Mouse (Mus musculus): ENCODE results near the gene Abi1. TPM values are rescaled to one million over a fixed set of nuclear protein-coding genes. Genes with fewer than 3 reads are reported as not detected.
A peak's percentile ranks its signal among the peaks of the same experiment; 100 is the strongest.

Gene Abi1
- polyA plus RNA-seq, 1 experiment from 2014 or later = 20.9 TPM

DNA sequence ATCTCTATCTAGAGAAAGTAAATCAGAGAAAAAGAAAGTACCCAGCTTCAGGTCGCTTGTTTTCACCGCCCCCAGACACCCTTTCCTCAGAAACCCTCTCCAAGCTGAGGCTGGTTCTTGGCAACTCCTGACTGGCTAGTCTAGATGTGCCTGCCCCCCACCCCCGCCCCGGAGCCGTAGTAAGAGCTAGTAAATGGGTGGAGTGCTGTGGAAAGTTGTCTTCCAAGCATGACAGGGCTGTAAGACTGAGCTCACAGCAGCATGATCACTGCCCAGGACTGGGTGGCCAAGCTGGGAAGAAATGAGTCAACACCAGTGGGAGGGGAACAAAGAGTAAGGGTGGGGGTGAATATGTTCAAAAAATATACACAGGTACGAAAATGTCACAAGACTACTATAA, 33.8 kb downstream of the Abi1 start:
- H3K27ac ChIP-seq (ENCODE audit: low read length) = no peak overlapping the region
- no peaks in the 10 kb centered on the region; the same call in 1 of the 2 replicates for H3K4me1 ChIP-seq (ENCODE audit: control insufficient read depth, low read depth, low read length)
- no peaks in the 10 kb centered on the region for H3K27me3 ChIP-seq (ENCODE audit: control insufficient read depth, insufficient read depth, low read depth, low read length)
- peaks cover 2% of the 10 kb centered on the region for H3K36me3 ChIP-seq (ENCODE audit: control insufficient read depth, insufficient read depth)
- no peaks in the 10 kb centered on the region for H3K9me3 ChIP-seq (replicated peaks; ENCODE audit: control insufficient read depth, low read length)
- H3K4me2 ChIP-seq (ENCODE audit: low read depth, low read length) = no peak overlapping the region
- no peak overlapping the region for H3K4me3 ChIP-seq (ENCODE audit: low read depth, low read length)
- no peak overlapping the region for H3K9ac ChIP-seq (ENCODE audit: low read depth, low read length)
- WGBS (ENCODE audit: insufficient replicate concordance) = 54% methylated on average over 6 of the region's 6 CpGs
- ATAC-seq (ENCODE audit: low read depth) = no peak

DNA sequence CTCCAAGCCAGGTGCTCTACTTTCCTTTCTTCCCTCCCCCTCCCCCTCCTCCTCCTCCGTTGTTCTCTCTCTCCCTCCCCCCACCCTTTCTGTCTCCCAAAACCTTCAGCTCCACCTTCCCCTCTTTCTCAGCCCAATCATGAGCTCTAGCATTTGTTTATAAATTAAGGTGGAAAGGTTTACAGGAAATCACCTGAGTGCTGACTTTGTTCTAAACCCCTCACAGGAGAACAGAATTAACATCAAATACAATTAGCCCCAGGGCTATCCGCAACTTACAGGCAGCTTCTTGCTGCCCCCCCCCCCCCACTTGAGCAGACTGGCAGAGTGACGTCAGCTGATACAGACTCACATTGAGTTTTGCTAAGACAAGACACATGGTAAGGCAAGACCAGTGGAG, 37.4 kb downstream of the Abi1 start:
- H3K9me3 ChIP-seq (replicated peaks; ENCODE audit: control insufficient read depth, low read length) = no peaks in the 10 kb centered on the region
- H3K4me3 ChIP-seq (ENCODE audit: low read depth, low read length) = no peak overlapping the region
- H3K27me3 ChIP-seq (ENCODE audit: control insufficient read depth, insufficient read depth, low read depth, low read length) = no peaks in the 10 kb centered on the region
- WGBS (ENCODE audit: insufficient replicate concordance) = 71% methylated on average over 3 of the region's 3 CpGs
- H3K36me3 ChIP-seq (ENCODE audit: control insufficient read depth, insufficient read depth) = peaks cover 1% of the 10 kb centered on the region
- H3K4me1 ChIP-seq (ENCODE audit: control insufficient read depth, low read depth, low read length) = peaks cover 11% of the 10 kb centered on the region
- no peak overlapping the region for H3K27ac ChIP-seq (ENCODE audit: low read length)
- no peak overlapping the region for H3K4me2 ChIP-seq (ENCODE audit: low read depth, low read length)
- ATAC-seq (ENCODE audit: low read depth) = no peak
- H3K9ac ChIP-seq (ENCODE audit: low read depth, low read length) = no peak overlapping the region

DNA sequence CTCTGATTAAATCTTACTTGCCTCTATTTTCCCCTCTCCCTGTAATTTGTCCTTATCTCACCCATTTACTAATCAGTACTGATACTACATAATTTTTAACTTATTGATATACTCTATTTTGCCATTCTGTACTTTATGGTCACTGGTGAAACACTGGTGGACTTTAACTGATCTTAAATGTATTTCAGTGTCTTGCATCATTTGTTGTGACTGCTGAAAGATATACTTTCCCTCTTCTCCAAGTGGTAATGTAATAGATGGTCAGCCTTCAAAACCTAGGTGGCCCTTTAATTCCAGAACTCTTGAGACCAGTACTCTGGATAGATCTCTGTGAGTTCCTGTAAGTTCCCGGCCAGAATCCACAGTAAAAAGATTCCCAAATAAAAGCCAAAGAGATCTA, 40.4 kb downstream of the Abi1 start:
- WGBS (ENCODE audit: insufficient replicate concordance) = 68% methylated on average over 1 of the region's 1 CpGs
- H3K9ac ChIP-seq (ENCODE audit: low read depth, low read length) = no peak overlapping the region
- H3K27me3 ChIP-seq (ENCODE audit: control insufficient read depth, insufficient read depth, low read depth, low read length) = no peaks in the 10 kb centered on the region
- no peaks in the 10 kb centered on the region for H3K9me3 ChIP-seq (replicated peaks; ENCODE audit: control insufficient read depth, low read length)
- H3K4me2 ChIP-seq (ENCODE audit: low read depth, low read length) = no peak overlapping the region
- H3K36me3 ChIP-seq (ENCODE audit: control insufficient read depth, insufficient read depth) = no peaks in the 10 kb centered on the region
- no peak for ATAC-seq (ENCODE audit: low read depth)
- no peak overlapping the region for H3K4me3 ChIP-seq (ENCODE audit: low read depth, low read length)
- no peak overlapping the region for H3K27ac ChIP-seq (ENCODE audit: low read length)
- H3K4me1 ChIP-seq (ENCODE audit: control insufficient read depth, low read depth, low read length) = peaks cover 11% of the 10 kb centered on the region

DNA sequence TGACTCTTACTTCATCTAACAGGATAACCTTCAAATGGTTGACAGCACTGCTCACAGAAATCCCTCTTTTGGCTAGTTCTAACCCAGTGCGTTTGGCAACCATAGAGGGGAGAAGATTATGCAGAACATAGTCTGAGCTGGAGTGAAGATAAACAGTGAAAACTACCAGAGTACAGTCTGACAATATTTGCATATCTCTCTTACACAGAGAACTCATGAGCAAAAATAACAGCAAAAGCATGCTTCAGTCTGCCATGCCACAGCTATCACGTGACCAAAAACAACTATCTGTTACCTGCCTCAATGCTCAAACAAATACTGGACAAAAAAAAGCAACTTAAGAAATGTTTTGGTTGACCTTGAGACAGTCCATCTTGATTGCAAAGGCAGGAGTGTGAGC, 41.2 kb downstream of the Abi1 start:
- peak; percentile 68 for ATAC-seq (ENCODE audit: low read depth)
- no peak overlapping the region for H3K4me3 ChIP-seq (ENCODE audit: low read depth, low read length)
- H3K4me1 ChIP-seq (ENCODE audit: control insufficient read depth, low read depth, low read length) = peaks cover 11% of the 10 kb centered on the region
- 0 out of 2 replicates have a peak overlapping the region, but pooled peaks have one; percentile 14 for H3K27ac ChIP-seq (ENCODE audit: low read length)
- WGBS (ENCODE audit: insufficient replicate concordance) = 13% methylated on average over 2 of the region's 2 CpGs
- H3K9me3 ChIP-seq (replicated peaks; ENCODE audit: control insufficient read depth, low read length) = no peaks in the 10 kb centered on the region
- H3K27me3 ChIP-seq (ENCODE audit: control insufficient read depth, insufficient read depth, low read depth, low read length) = no peaks in the 10 kb centered on the region
- H3K9ac ChIP-seq (ENCODE audit: low read depth, low read length) = no peak overlapping the region
- H3K4me2 ChIP-seq (ENCODE audit: low read depth, low read length) = no peak overlapping the region
- H3K36me3 ChIP-seq (ENCODE audit: control insufficient read depth, insufficient read depth) = peaks cover 4% of the 10 kb centered on the region; the same call in 1 of the 2 replicates

DNA sequence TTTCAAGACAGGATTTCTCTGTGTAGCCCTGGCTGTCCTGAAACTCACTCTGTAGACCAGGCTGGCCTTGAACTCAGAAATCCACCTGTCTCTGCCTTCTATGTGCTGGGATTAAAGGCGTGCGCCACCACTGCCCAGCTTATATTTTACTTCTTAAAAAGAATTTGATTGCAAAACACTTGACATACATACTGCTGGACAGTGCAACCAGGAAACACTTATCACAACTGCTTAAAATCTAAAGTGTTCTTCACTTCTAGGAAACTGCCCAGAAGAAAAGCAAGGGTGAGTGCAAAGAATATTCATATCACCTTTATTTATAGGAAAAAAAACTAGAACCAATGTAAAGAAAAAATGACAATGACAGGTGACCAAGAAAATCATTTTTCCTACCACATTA, 42.0 kb downstream of the Abi1 start:
- Histone ChIP-seq H3K4me1 (ENCODE audit: control insufficient read depth, low read depth, low read length) (peaks cover 11% of the 10 kb centered on the region), H3K4me3 (ENCODE audit: low read depth, low read length) (no peak overlapping the region), H3K9me3 (replicated peaks; ENCODE audit: control insufficient read depth, low read length) (no peaks in the 10 kb centered on the region), H3K9ac (ENCODE audit: low read depth, low read length) (no peak overlapping the region), H3K36me3 (ENCODE audit: control insufficient read depth, insufficient read depth) (peaks cover 4% of the 10 kb centered on the region; the same call in 1 of the 2 replicates), H3K27me3 (ENCODE audit: control insufficient read depth, insufficient read depth, low read depth, low read length) (no peaks in the 10 kb centered on the region), H3K27ac (ENCODE audit: low read length) (no peak overlapping the region), H3K4me2 (ENCODE audit: low read depth, low read length) (no peak overlapping the region)
- no peak for ATAC-seq (ENCODE audit: low read depth)
- 70% methylated on average over 2 of the region's 2 CpGs for WGBS (ENCODE audit: insufficient replicate concordance)

DNA sequence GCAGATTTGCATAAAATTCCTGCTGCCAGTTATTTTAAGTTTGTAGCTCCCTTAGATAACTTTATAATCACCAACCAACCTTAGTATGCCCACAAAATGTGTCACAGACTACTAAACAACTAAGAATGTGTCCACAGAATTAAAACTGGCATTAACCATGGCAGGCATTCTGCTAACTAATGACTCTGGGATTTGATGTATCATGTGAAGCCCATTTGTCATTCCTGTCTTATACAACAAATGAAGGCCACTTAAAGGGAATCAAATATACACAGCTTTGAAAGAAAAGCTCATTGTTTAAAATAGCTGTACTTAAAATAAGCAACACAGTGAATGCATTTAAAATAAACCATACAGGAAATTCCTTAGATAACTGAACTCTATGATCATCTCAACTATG, 44.0 kb downstream of the Abi1 start:
- no peak overlapping the region for H3K4me3 ChIP-seq (ENCODE audit: low read depth, low read length)
- no peaks in the 10 kb centered on the region for H3K27me3 ChIP-seq (ENCODE audit: control insufficient read depth, insufficient read depth, low read depth, low read length)
- H3K4me1 ChIP-seq (ENCODE audit: control insufficient read depth, low read depth, low read length) = peaks cover 11% of the 10 kb centered on the region
- H3K36me3 ChIP-seq (ENCODE audit: control insufficient read depth, insufficient read depth) = peaks cover 4% of the 10 kb centered on the region; the same call in 1 of the 2 replicates
- H3K9me3 ChIP-seq (replicated peaks; ENCODE audit: control insufficient read depth, low read length) = no peaks in the 10 kb centered on the region
- H3K27ac ChIP-seq (ENCODE audit: low read length) = no peak overlapping the region
- ATAC-seq (ENCODE audit: low read depth) = no peak
- H3K4me2 ChIP-seq (ENCODE audit: low read depth, low read length) = no peak overlapping the region
- H3K9ac ChIP-seq (ENCODE audit: low read depth, low read length) = no peak overlapping the region

DNA sequence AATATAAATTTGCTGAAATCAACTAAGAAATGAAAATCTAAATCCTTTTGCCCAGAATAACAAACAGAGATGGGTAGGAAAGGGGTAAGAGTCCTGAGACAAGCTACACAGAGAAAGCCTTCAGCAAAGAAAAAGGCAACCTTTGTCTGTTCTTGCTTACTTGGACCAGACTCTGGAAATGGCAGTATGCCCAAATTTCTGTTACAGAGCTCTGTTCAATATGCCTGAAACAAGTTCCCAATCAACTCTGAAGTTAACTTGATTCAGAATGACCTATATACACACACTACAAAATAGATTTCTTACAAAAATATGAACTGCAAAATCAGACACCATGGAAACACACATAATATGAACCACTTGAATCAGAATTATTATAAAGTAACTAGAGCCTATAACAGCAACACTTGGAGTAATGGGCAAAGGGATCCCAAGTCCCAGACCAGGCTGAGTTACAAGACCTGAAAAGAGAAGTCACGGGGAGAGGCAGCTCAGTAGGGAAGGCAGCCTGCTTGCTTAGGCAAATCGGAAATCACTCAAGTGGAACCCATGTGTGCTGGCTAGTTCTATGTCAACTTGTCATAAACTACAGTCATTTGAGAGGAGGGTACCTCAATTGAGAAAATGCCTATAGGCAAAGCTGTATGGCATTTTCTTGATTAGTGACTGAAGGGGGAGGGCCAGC, 53.9 kb downstream of the Abi1 start:
- Histone ChIP-seq H3K9ac (ENCODE audit: low read depth, low read length) (no peak overlapping the region), H3K4me2 (ENCODE audit: low read depth, low read length) (no peak overlapping the region), H3K27me3 (ENCODE audit: control insufficient read depth, insufficient read depth, low read depth, low read length) (no peaks in the 10 kb centered on the region), H3K27ac (ENCODE audit: low read length) (no peak overlapping the region), H3K4me1 (ENCODE audit: control insufficient read depth, low read depth, low read length) (peaks cover 2% of the 10 kb centered on the region; the same call in 1 of the 2 replicates), H3K9me3 (replicated peaks; ENCODE audit: control insufficient read depth, low read length) (no peaks in the 10 kb centered on the region), H3K4me3 (ENCODE audit: low read depth, low read length) (no peak overlapping the region), H3K36me3 (ENCODE audit: control insufficient read depth, insufficient read depth) (no peaks in the 10 kb centered on the region)
- no peak for ATAC-seq (ENCODE audit: low read depth)
- WGBS (ENCODE audit: insufficient replicate concordance) = 79% methylated on average over 2 of the region's 2 CpGs

DNA sequence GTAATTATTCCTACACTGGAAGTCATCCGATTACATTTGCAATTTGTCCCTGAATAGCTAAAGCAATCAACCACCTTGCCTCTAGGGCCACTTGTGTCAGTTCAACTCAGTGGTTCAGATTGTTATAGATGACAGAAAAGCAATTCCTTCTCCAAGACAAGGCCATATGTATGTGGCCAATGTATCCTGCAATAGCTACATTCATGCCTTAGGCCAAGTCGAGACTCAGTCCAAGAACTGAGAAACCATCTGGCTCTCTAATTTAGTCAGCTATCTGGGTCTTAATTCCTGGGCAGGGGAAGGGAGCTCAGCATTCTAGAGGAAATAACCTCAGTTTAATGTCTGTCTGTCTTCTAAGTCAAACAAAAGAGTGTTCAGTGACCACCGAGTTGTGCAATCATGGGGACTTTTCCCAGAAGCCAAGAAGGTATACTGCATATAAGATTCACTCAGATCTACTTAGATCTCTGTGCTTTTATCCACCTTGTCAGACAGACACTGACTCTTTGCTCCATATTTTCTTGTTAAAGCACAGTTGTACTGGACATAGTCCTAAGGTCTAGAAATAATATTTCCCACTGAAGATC, 62.6 kb downstream of the Abi1 start:
- WGBS (ENCODE audit: insufficient replicate concordance) = 61% methylated on average over 3 of the region's 3 CpGs

DNA sequence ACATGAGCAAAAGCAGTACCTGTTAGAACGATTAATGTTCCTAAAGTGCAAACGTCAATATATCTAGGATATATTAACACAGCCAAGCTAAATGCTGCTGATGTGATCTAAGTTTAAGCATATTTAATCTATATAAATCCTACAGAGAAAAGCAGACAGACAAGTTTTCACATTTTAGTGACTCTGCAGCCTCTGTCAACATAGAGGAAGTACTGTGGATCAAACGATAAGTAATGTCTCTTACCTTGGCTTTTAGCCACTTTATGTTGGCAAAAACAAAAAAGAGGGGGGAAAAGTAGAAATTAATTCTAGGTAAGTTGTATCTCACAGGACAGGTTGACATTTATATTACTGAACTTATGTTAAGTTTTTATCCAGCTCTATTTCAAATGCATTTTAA, 77.1 kb downstream of the Abi1 start:
- Histone ChIP-seq H3K4me1 (ENCODE audit: control insufficient read depth, low read depth, low read length) (no peaks in the 10 kb centered on the region), H3K27ac (ENCODE audit: low read length) (no peak overlapping the region), H3K4me3 (ENCODE audit: low read depth, low read length) (no peak overlapping the region), H3K36me3 (ENCODE audit: control insufficient read depth, insufficient read depth) (no peaks in the 10 kb centered on the region; the same call in 1 of the 2 replicates), H3K9ac (ENCODE audit: low read depth, low read length) (no peak overlapping the region), H3K27me3 (ENCODE audit: control insufficient read depth, insufficient read depth, low read depth, low read length) (no peaks in the 10 kb centered on the region), H3K4me2 (ENCODE audit: low read depth, low read length) (no peak overlapping the region), H3K9me3 (replicated peaks; ENCODE audit: control insufficient read depth, low read length) (no peaks in the 10 kb centered on the region)
- no peak for ATAC-seq (ENCODE audit: low read depth)
- WGBS (ENCODE audit: insufficient replicate concordance) = 65% methylated on average over 3 of the region's 3 CpGs

More for the DNA sequence above, 62.6 kb downstream of the Abi1 start:
- Histone ChIP-seq H3K9ac (ENCODE audit: low read depth, low read length) (no peak overlapping the region), H3K4me3 (ENCODE audit: low read depth, low read length) (no peak overlapping the region), H3K27ac (ENCODE audit: low read length) (no peak overlapping the region), H3K4me1 (ENCODE audit: control insufficient read depth, low read depth, low read length) (no peaks in the 10 kb centered on the region), H3K27me3 (ENCODE audit: control insufficient read depth, insufficient read depth, low read depth, low read length) (no peaks in the 10 kb centered on the region), H3K36me3 (ENCODE audit: control insufficient read depth, insufficient read depth) (no peaks in the 10 kb centered on the region), H3K4me2 (ENCODE audit: low read depth, low read length) (no peak overlapping the region), H3K9me3 (replicated peaks; ENCODE audit: control insufficient read depth, low read length) (no peaks in the 10 kb centered on the region)
- no peak for ATAC-seq (ENCODE audit: low read depth)

Measured in liver, embryonic 16.5 days (tissue).